Comparison of ENCODE assay signal across 12 mouse cellular contexts in genomic region chr16:34962322-34962721, GRCm38 (mm10). TPM values are rescaled to one million over a fixed set of nuclear protein-coding genes. Genes with fewer than 3 reads are reported as not detected.
DNase-seq lines count a peak whose midpoint lies in the region; ATAC-seq and TF ChIP-seq lines count a peak whose summit lies in the region.
"Had no signal": no experiment of that assay in that cellular context is flagged by ENCODE, and none has a peak within 500 bp of the region (broad histone marks: within the 10 kb centered on the region; RNA-seq: fewer than 3 reads in every experiment).

No protein-coding gene starts in this region.

- WGBS in intestine, embryonic 14.5 days: 47% methylated on average over 4 of the region's 4 CpGs
- WGBS in intestine, postnatal 0 days: 46% methylated on average over 4 of the region's 4 CpGs
- WGBS in embryonic facial prominence, embryonic 15.5 days: 67% methylated on average over 4 of the region's 4 CpGs
- 26% methylated on average over 4 of the region's 4 CpGs for WGBS in lung, postnatal 0 days

- no peak overlapping the region for H3K4me2 ChIP-seq in intestine, embryonic 14.5 days (ENCODE audit: low read length)
- no peak overlapping the region for H3K4me2 ChIP-seq in intestine, postnatal 0 days (replicated peaks; ENCODE audit: low read depth)
- H3K4me2 ChIP-seq in embryonic facial prominence, embryonic 15.5 days (replicated peaks): no peak overlapping the region
- no peak overlapping the region for H3K4me2 ChIP-seq in lung, postnatal 0 days (replicated peaks; ENCODE audit: low read depth, low read length)
- H3K4me2 ChIP-seq: neural tube, embryonic 12.5 days had no signal

- H3K27me3 ChIP-seq in intestine, embryonic 14.5 days (replicated peaks; ENCODE audit: control insufficient read depth, insufficient read depth, low read length): no peaks in the 10 kb centered on the region
- H3K27me3 ChIP-seq in intestine, postnatal 0 days (replicated peaks; ENCODE audit: control insufficient read depth, insufficient read depth, low read length): no peaks in the 10 kb centered on the region
- H3K27me3 ChIP-seq in embryonic facial prominence, embryonic 15.5 days: no peaks in the 10 kb centered on the region
- H3K27me3 ChIP-seq in lung, postnatal 0 days (replicated peaks; ENCODE audit: insufficient read depth, low read length): no peaks in the 10 kb centered on the region
- H3K27me3 ChIP-seq: neural tube, embryonic 12.5 days had no signal

- H3K27ac ChIP-seq in intestine, embryonic 14.5 days (ENCODE audit: low read depth): peak overlapping the region; percentile 10; the same call in 1 of the 2 replicates
- H3K27ac ChIP-seq in intestine, postnatal 0 days (ENCODE audit: low read depth, low read length): no peak overlapping the region
- 0 out of 2 replicates have a peak overlapping the region, but pooled peaks have one; percentile 28 for H3K27ac ChIP-seq in embryonic facial prominence, embryonic 15.5 days (replicated peaks)
- H3K27ac ChIP-seq in lung, postnatal 0 days (ENCODE audit: low read length): peak overlapping the region; percentile 38; the same call in 1 of the 2 replicates
- H3K27ac ChIP-seq: neural tube, embryonic 12.5 days had no signal

- no peak for TF ChIP-seq CTCF in intestine, postnatal 0 days (IDR thresholded peaks at IDR 0.05; ENCODE audit: low read depth)
- TF ChIP-seq CTCF in lung, postnatal 0 days (IDR thresholded peaks at IDR 0.05): no peak

- no peaks in the 10 kb centered on the region for H3K9me3 ChIP-seq in intestine, embryonic 14.5 days (ENCODE audit: control insufficient read depth, low read length)
- H3K9me3 ChIP-seq in intestine, postnatal 0 days (ENCODE audit: control insufficient read depth): no peaks in the 10 kb centered on the region
- H3K9me3 ChIP-seq in embryonic facial prominence, embryonic 15.5 days (replicated peaks): no peaks in the 10 kb centered on the region
- no peaks in the 10 kb centered on the region for H3K9me3 ChIP-seq in lung, postnatal 0 days (ENCODE audit: low read length)
- H3K9me3 ChIP-seq: neural tube, embryonic 12.5 days had no signal

- H3K9ac ChIP-seq in intestine, embryonic 14.5 days (ENCODE audit: low read length): no peak overlapping the region
- no peak overlapping the region for H3K9ac ChIP-seq in intestine, postnatal 0 days (ENCODE audit: low read depth, low read length)
- H3K9ac ChIP-seq in embryonic facial prominence, embryonic 15.5 days: no peak overlapping the region
- no peak overlapping the region for H3K9ac ChIP-seq in lung, postnatal 0 days (replicated peaks; ENCODE audit: low read depth)
- H3K9ac ChIP-seq: neural tube, embryonic 12.5 days had no signal

- no peak for ATAC-seq in intestine, embryonic 14.5 days (replicated peaks; ENCODE audit: low FRiP score, low TSS enrichment, low read depth)
- ATAC-seq in intestine, postnatal 0 days: no peak
- ATAC-seq in embryonic facial prominence, embryonic 15.5 days (ENCODE audit: insufficient number of reproducible peaks, low FRiP score, low TSS enrichment, low read depth): no peak
- ATAC-seq in lung, postnatal 0 days: no peak
- ATAC-seq: forebrain, embryonic 14.5 days; hindbrain, embryonic 16.5 days had no signal

- no peak for TF ChIP-seq EP300 in lung, postnatal 0 days (IDR thresholded peaks at IDR 0.05)

- peaks cover 58% of the 10 kb centered on the region for H3K4me1 ChIP-seq in intestine, embryonic 14.5 days (replicated peaks; ENCODE audit: control insufficient read depth, insufficient read depth, low read length)
- no peaks in the 10 kb centered on the region for H3K4me1 ChIP-seq in intestine, postnatal 0 days (replicated peaks; ENCODE audit: control insufficient read depth, insufficient read depth, low read length)
- H3K4me1 ChIP-seq in embryonic facial prominence, embryonic 15.5 days: peaks cover 51% of the 10 kb centered on the region
- peaks cover 47% of the 10 kb centered on the region for H3K4me1 ChIP-seq in lung, postnatal 0 days (ENCODE audit: insufficient read depth, low read depth, low read length)

- no peak overlapping the region for H3K4me3 ChIP-seq in intestine, embryonic 14.5 days (ENCODE audit: low read depth, low read length)
- no peak overlapping the region for H3K4me3 ChIP-seq in intestine, postnatal 0 days (ENCODE audit: low read depth, low read length)
- H3K4me3 ChIP-seq in embryonic facial prominence, embryonic 15.5 days (replicated peaks): no peak overlapping the region
- no peak overlapping the region for H3K4me3 ChIP-seq in lung, postnatal 0 days (ENCODE audit: low read depth, low read length)
- H3K4me3 ChIP-seq: neural tube, embryonic 12.5 days had no signal

- peaks cover 28% of the 10 kb centered on the region for H3K36me3 ChIP-seq in intestine, embryonic 14.5 days (ENCODE audit: control insufficient read depth, insufficient read depth, low read length)
- peaks cover 55% of the 10 kb centered on the region for H3K36me3 ChIP-seq in intestine, postnatal 0 days (ENCODE audit: control insufficient read depth, insufficient read depth)
- H3K36me3 ChIP-seq in embryonic facial prominence, embryonic 15.5 days: no peaks in the 10 kb centered on the region
- peaks cover 5% of the 10 kb centered on the region; the same call in 1 of the 2 replicates for H3K36me3 ChIP-seq in lung, postnatal 0 days (ENCODE audit: insufficient read depth, low read length)
- H3K36me3 ChIP-seq: neural tube, embryonic 12.5 days had no signal

- DNase-seq in intestine, embryonic 14.5 days (ENCODE audit: low spot score): no peak
- peak; percentile 69 for DNase-seq in NIH3T3 (ENCODE audit: low read depth)
- peak; percentile 63 for DNase-seq in lung, postnatal 0 days (ENCODE audit: low spot score)
- DNase-seq in embryo, embryonic 10.5 days (ENCODE audit: low spot score): no peak
- no peak for DNase-seq in cerebellum, adult 18-20 months
- no peak for DNase-seq in cerebellum, adult 9-11 months
- DNase-seq: layer of hippocampus, postnatal 36 days had no signal

RNA-seq across cellular contexts. Expression of gene Hacd2, which starts 59.9 kb away (rescaled TPM):
- polyA plus RNA-seq in intestine, embryonic 14.5 days (2014; fragmentation: Nextera tagmentation; extraction: Ambion mirVana): 45.4 and 53.7 TPM in 2 replicates
- polyA plus RNA-seq in intestine, postnatal 0 days (2015; fragmentation: Nextera tagmentation; extraction: Ambion mirVana): 78.7 and 80.2 TPM in 2 replicates
- 116 and 120 TPM in 2 replicates for polyA plus RNA-seq in embryonic facial prominence, embryonic 15.5 days (2015; fragmentation: Nextera tagmentation; extraction: Ambion mirVana)
- polyA plus RNA-seq in lung, postnatal 0 days (2015; fragmentation: Nextera tagmentation; extraction: Ambion mirVana): 60.8 and 67.1 TPM in 2 replicates

Comparison
In these comparisons a context has a peak if more than half of its experiments do, and no peak if none do; other contexts are left out.
1. DNase-seq: peak in NIH3T3 (single experiment) and lung, postnatal 0 days (single experiment); none in intestine, embryonic 14.5 days (single experiment), embryo, embryonic 10.5 days (single experiment), cerebellum, adult 18-20 months (0 of 2) and cerebellum, adult 9-11 months (single experiment).